Mouse (Mus musculus) CD4-positive, CD25-positive, alpha-beta regulatory T cell, adult 2 months (primary cell): ENCODE results near the gene Dgkq.
A peak's percentile ranks its signal among the peaks of the same experiment; 100 is the strongest.

Source experiments
- DNase-seq: peaks from one replicate; pipeline ENCODE4 v3.0.0-alpha.2; 2012; ENCODE audit warnings: low read depth, low spot score

The Dgkq gene

DNA sequence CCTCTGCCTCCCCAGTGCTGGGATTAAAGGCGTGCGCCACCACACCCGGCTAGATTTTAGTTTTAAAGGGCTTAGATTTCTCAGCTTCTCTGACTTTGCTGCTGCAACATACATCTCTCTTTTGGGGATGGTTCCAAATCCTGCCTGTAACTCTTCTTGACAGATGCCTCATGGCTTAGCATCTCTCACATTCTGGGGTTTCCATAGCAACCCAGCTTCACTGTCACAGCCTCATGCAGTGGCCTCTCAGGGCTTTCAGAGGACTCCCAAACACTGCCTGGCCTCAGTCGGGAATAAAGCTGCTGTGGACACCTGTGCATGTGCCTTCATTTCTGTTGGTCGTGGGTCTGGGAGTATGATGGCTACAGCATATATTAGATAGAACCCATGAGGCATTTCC, 19.6 kb upstream of the Dgkq start:
- DNase-seq = no peak

DNA sequence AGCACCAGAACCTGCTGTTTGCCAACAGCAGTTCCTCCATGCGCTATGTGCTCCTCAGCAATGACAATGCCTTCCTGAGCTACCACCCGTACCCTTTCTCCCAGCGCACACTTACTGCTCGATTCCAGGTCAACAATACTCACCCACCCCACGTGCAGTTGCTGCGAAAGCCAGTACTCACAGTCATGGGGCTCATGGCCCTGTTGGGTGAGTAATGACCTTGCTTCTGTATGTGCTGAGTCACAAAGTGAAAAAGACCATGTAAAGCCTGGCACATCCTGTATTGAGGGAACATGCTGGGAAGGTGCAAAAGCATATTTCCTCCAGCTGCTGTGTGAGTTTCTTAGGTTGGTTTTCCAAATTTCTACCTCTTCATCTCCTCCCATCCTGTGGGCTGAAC, 11.4 kb upstream of the Dgkq start:
- no peak for DNase-seq

DNA sequence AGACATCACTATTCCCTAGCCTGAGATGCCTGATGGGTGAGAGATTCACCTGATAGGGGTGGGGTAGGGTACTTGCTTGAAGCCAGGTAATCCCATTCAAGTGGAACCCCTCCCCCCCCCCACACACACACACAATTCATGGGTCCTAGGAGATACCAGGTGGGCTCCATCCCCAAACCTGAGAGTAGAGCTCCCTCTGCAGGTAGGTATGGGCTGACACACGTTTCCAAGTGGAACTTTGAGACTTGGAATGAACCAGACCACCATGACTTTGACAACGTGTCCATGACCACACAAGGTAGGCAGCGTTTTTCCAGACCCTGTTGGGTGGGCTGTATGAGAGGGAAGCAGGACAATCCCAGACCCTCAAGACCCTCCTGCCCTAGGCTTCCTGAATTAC, 10.4 kb upstream of the Dgkq start:
- peak; percentile 30 for DNase-seq

DNA sequence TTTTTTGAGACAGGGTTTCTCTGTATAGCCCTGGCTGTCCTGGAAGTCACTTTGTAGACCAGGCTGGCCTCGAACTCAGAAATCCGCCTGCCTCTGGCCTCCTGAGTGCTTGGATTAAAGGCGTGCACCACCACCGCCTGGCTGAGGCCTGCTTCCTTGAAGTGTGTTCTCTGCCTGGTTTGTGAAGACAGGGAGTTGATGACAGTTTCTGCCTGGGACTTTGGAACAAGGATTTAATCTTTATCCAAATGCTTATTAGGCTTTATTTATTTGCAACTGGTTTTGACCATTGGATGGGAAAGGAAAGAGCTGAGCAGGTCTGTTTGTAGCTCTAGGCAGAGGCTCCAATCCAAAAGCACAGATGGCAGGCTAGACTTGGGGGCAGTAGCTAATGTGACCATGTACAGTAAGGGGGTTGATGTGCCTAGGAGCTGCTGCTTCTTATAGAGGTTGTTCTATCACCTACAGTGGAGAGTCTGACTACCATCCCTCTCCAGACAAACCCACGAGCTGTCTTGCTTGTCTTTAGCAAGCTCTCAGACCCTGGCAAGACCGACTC, 8.9 kb upstream of the Dgkq start:
- no peak for DNase-seq

DNA sequence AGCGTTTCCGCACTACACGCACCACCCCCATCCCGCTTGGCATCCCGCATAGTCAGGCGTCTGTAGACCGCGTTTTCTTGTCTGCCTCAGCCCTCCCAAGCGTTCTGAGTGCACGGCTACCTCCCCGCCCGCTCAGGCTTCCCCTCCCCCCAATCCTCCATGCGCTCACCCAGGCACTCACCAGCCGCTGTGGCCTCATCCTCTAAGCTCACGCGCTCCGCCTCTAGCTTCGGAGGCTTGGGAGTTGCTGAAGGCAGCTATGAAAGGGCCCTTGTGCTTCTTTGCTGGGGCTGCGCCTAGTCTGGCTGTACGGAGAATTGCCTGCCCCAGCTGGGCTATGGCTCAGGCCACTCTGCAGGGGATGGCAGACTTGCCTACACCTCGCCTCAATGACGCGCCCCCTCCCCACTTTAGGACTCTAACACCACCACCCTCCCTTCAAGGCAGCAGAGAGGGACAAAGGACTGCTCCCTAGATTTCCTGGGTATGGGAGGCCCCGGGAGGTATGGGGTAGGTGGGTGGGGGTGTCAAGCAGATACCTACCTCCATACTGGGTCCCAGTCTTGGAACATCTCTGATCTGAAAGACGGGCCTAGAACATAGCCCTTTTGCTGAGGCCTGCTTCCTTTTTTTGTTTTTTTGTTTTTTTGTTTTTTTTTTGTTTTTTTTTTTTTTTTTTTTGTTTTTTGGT, 8.3 kb upstream of the Dgkq start:
- DNase-seq = no peak

DNA sequence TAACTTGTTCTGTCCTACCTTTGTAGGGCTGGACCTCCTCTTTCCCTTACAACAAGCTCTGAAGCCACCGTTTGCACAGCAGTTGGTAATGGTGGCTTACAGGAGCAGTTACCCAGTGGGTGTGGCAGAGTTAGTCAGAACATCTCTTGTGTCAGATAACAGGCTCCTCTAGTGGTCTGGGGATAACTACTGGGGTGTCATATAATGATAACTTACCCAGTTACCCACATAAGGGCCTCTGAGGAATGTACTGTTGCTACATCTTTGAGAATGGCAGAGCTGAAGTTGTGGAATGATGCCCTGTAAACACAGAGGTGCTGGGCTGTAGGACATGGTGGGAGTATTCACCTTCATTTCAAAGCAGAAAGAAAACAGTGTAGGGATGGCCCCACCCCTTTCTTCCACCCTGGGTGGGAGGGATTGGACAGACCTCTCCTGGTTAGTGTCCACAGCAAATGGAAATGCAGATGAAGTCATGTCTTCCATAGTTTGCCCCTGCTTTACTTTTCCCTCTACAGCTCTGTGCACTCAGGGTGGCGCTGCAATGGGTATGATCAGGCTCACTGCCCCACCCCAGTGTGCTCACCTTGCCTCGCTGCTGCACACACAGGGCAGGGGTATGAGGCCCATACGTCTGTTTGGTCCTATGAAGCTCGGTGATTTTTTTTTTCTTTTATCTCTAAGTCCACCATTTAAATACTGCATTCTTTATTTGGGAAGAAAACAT, 7.5 kb upstream of the Dgkq start:
- DNase-seq = no peak

DNA sequence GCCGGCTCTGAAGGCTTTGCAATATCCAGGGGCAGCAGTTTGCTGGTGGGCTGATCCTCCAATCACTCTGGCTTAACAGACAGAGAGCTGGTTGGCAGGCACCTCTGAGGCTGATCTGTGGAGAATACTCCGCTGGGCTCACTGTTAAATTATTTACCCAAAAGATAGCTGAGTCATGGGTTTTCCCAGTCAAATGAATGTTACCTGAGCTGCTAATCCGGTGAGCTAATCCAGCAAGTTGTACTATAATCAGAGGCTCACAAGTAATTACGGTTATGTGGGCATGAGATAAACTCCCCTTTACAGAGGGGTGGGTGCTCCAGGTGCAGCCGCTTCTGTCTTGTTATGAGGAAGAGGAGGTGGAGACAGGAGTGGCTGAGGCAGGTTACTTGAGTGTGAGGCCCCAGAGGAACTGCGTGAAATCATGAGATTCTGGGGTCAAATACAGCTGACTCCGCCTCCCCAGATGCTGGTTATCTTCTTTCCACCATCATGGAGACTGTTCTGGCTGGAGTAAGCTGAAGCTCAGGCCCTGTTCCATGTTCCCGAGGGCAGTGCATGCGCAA, 5.9 kb upstream of the Dgkq start, which contains the start of gene Slc26a1:
Gene Slc26a1 (minus strand): TSS at position 319 of the 566 bp plus-strand sequence.
- DNase-seq = no peak

DNA sequence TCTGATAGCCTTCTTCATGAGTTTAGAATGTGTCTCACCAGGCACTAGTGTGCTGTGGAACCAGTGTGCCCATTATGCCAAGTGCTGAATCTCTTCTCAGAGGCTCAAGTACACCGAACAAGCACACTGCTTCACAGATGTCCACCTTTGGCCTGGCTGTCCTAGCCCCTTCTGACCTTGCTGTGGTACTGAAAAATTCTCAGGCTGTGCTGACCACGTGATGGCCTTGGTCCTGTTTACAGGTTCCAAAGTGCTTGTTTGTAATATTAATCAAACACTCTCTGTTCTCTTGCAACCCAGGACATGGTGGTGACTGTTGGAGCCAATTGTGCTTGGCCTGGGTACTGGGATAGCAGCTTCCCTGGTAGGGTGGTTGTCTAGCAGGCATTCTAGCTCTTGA, 5.2 kb upstream of the Dgkq start:
- DNase-seq = no peak

DNA sequence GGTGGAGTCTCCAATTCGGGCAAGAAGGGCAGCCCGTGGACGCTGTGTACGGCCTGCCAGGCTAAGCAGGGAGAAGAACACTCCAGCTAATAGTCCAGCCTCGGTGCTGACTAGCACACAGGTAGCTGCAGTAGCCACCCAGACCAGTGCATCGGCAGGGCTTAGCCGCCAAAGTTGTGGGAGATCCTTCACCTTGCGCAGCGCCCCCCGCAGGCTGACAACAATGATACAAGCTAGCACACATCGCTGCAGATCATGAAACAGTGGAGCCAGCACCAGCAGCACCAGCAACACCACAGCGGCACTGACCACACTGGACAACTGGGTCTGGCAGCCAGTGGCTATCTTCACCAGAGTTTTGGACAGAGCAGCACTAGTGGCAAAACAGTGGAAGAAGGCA, 2.3 kb upstream of the Dgkq start:
- no peak for DNase-seq

DNA sequence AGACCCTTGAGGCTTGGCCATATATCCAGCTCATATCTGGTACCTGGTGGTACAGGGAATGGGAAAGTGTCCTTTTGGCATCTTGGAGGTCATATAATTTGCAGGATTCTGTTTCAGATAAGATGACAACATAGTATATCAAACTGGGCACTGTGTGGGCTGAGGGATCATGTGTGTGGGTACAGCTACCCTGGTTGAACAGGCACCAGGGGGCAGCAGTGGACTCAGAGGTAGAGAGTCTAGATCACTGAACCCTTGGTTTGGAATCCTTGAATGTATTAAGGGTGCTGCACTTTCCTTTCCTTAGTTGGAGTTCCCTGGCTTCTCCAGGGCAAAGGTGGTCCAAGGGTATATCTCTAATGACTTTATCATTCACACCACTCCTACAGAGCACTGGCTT, 1.3 kb upstream of the Dgkq start:
- DNase-seq = peak; percentile 75

DNA sequence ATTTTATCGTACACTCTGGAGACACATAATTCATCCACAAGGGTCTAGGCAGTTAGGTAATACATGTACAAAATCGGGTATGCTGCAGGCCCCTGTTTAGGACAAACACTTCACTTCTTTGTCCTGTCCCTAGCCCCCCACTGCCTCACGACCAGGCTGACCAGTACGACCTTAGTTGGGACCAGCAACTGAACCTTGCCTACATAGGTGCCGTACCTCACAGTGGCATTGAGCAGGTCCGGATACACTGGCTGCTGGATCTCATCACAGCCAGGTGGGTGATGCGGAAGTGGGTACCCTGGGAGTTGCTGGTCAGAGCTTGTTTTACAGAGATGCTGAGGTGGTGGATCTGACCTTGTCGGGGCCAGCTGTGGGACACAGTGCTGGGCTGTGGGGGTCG, 514 bp upstream of the Dgkq start:
- no peak for DNase-seq

DNA sequence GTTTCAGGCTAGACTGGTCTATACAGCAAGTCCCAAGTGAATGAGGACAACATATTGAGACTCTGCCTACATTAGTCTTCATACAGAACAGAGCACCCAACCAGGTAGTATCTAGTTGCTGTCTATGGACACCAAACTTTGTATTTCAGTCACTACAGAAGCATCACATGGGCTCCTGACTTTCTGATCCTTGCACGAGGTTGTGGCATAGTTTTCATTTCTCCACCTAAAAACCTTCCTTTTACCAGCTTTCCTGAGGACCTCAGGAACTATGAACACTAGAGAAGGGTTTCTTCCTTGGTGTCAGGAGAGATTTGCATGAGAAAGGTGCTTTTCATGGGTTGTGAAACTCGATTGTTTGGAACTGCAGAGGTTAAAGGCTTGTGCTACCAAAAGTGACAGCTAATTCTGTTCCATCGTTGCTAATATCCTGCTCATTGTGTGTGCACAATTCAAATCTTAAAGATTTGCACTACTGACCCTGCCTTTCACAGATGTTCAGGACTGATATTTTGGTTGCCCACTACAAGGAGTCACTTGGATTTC, 1.0 kb downstream of the Dgkq start:
- DNase-seq = no peak

DNA sequence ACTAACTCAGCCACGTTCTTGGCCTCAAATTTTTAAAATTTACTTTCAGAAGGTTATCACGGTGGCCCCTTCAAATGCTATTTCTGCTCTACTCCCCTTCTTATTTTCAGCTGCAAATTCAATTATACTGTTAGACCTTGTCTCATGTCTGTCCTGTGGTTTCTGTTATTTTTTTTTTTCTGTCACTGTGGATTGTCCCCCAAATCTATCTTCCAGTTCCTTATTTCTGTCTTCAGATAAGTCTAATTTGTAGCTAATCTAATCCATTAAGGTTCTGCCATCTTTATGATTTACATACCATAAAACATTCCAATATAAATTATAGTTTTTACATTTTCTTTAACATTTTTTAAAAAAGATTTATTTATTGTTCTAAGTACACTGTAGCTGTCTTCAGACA, 2.1 kb downstream of the Dgkq start:
- no peak for DNase-seq

DNA sequence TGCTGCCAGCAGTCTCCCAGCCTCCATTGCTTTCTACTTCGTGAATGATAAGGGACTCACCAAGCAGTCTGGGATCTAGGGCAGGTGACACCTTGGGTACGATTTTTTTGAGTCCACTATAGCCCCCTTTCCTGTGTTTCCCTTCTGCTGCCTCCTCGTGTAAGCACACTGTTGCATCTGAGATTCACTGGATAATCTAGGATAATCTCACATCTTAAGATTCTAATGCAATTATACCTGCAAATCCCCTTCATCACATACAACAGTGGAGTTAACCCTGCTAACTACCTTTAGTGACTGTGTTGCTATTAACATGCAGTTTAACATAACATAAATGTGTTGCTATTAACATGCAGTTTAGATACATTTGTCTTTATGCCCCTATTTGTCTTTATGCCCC, 4.4 kb downstream of the Dgkq start:
- no peak for DNase-seq

DNA sequence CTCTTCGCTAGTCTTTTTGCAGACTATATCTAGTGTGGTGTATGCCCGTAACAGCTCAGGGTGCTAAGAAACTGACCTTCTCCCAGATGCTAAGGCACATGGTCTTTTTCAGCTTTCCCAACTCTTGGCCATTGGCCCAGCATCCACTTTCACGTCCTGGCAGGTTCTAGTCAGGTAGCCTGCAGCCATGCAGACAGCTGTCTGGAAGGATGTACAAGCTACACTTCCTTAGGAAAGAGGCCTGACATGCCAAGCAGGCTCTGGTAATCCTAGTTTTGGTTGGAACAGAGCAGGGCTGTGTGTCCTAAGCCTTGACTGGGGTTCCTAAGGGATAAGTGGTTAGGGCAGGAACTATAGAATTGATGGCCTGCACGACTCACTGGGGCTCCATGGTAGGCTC, 6.7 kb downstream of the Dgkq start:
- DNase-seq = no peak

DNA sequence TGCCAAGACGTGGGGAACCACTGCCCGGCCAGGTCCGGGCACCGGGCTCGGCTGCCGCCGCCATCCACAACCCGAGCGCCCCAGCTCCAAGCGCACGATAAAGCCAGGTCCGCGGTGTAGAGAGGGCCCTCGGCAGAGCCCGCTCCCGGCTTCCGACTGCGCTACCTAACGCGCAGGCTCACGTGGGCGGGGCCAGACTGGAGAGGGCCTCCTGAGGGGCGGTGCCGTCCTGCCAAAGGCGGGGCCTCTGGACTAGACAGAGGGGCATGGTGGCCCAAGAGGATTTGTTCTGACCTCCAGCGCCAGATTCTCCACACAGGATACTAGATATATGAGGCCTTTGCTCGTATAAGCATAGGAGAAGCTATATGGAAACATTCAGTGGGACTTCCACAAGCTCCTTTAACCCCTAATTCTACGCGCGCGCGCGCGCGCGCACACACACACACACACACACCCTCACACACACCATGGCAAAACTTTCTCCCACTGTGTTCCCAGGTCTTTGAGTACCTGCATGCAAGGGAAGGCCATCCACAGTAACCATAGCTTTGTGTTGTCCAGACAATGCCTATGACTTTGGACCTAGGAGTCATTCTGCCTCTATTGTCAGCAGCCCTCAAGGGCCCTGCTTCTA, 8.7 kb downstream of the Dgkq start:
- DNase-seq = peak; percentile 91

DNA sequence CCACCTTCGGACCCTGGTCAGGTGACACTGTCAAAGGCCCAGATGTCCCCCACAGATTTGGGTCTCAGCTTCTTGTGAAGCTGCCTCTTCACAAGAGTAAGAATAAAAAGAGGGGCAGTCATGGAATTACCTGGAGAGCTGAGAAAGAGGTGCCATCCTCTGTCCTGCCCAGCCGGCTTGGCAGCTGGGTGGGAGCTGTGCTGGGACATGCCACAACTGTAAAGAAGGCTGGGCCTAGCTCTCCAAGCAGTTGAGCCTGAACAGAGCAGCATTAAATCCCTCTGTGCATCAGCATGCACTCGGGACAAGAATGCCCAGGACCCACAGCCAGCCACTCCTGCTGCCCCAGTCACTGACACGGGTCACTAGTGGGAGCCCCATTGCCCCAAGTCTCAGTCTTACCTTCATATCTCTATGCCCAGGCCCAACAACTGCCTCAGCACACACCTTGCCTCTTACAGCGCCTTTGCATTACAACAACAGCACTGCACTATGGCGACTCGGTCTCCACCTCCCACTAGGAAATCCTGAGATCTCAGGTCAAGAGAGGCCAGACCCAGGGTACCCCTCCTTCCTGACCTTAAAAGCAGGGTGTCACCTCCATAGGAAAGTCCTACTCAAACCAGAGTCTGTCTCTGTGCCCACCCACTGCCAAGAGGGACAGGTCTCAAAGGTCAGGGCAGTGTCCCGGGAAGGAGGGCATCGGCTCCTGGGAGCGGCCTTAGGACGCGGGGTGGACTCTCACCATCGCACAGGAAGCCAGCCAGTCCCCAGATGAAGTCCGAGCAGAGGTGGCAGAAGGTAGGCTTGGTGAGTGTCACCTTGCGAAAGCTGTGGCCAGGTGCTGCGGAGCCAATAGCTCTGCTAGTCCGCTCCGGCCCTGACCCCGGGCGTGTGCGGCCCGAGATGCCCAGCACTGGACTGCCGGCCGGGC, 9.5 kb downstream of the Dgkq start, which contains the start of gene Idua:
Gene Idua (plus strand): TSS at position 634 of the 934 bp plus-strand sequence.
- DNase-seq = no peak

DNA sequence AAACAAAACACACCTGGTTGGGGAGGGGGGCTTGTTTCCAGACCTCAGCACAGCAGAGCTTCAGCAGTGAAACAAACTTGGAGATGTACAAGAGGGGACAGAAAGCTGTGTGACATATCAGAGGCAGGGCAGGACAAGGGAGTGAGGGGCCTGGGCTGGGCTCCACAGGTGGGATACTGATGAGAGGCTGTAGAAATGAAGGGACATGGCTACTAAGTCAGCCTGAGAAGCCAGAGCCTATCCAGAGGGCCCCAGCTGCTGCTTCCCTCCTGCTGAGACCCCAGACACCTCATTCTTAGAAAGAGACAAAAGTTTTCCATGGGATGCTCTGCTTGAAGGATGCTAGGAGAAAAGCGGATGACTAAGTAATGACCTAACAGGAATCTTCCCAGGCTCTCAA, 10.9 kb downstream of the Dgkq start:
- no peak for DNase-seq

DNA sequence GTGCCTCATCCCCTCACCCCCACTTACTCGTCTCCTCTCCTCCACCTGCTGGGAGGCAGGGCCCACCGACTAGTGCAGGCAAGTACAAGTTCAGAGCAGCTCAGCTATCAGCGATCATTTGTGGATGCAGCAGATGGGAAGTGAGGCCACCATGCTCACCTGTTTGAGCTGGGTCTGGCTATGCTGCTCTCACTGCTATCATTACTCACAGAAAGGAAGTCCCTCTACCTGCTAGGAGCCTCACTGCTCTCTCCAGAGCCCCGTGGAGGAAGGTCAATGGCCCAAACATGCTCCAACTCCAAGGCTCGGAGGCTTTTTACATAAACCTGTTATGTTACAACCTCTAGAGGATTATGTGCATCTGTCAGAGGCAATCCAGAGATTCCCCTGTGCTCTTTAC, 12.1 kb downstream of the Dgkq start:
- no peak for DNase-seq

DNA sequence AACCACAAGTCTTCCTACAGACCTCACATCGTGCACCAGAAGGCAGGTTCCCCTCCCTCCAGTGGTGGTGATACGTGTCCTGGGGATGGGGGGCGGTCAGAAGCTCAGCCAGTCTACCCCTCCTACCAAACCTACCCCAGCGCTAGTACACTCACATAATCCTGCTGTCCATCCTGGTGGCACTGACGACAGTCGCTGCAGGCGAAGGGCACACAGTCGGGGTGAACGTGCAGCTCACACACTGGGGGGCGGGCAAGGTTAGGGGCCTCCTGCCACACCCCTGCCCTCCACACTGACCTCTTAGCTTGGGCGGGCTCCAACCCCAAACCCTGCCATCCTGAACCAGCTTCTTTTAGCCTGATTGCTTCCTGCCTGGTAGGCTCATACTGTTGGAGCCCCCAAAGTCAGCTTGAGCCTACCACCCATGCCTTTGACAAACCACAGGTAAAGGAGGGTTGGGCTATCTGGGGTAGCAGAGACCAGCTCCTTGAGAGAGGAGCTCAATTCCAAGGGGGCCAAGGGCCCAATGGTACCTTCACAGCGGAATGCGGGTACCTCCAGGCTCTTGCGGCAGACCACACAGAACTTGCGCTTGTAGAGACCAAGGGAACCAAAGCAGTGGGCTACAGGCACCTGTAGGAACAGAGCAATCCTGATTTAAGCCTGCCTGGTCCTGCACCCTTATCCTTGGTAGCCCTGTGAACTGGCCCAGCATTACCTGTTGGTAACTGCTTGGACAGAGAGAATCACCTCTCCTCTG, 13.4 kb downstream of the Dgkq start:
- DNase-seq = no peak
